Mouse (Mus musculus) gastrocnemius, adult 8-10 months (tissue): ENCODE results near the gene Igsf9. TPM values are rescaled to one million over a fixed set of nuclear protein-coding genes. Genes with fewer than 3 reads are reported as not detected.

Experiments
- DNase-seq, 2 experiments: peaks; one replicate each; pipeline ENCODE4 v3.0.0; 2022; ENCODE audit warnings: low spot score in 2 of 2
- total RNA-seq, 4 experiments: library from RNA; stranded (reverse); gene quantifications; 2 replicates each; pipeline ENCODE4 v1.2.4; 2022

The Igsf9 gene
- total RNA-seq, 4 experiments from 2014 or later = 0.20 TPM; not detected in 3

DNA sequence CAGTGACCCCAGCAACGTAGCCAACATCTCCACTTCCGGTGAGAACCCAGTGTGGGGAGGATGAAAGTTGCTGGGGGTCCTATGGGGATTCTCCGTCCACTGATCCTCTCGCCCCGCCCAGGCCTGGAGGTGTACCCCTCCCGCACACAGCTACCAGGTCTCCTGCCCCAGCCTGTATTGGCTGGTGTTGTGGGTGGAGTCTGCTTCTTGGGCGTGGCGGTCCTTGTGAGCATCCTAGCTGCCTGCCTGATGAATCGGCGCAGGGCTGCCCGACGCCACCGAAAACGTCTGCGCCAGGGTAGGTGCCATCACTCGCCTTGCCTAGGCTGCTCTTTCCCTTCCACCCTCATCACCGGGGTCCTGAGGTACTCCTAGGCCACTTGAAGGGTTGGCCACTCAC is 14.4 kb downstream of the Igsf9 start:
- no peak for DNase-seq

DNA sequence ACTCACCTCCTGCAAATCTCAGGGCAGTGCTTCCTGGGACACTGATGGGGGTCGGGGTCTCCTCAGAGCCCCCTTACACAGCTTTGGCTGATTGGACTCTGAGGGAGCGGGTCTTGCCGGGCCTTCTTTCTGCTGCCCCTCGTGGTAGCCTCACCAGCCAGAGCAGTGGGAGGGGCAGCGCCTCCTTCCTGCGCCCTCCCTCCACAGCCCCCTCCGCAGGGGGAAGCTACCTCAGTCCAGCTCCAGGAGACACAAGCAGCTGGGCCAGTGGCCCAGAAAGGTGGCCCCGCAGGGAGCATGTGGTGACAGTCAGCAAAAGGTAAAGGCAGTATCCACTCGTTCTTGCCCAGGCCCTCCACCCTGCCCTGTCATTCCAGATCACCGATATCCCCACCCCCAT is 15.8 kb downstream of the Igsf9 start:
- DNase-seq = no peak

- DNase-seq = peak; percentile 74 to 76
These were observed 18.3 kb downstream of the Igsf9 start, which contains the start of gene Tagln2 for GRCm38 (mm10) chr1:172499765-172500441. TSS of gene Tagln2 (plus strand) at chr1:172500047.

DNA sequence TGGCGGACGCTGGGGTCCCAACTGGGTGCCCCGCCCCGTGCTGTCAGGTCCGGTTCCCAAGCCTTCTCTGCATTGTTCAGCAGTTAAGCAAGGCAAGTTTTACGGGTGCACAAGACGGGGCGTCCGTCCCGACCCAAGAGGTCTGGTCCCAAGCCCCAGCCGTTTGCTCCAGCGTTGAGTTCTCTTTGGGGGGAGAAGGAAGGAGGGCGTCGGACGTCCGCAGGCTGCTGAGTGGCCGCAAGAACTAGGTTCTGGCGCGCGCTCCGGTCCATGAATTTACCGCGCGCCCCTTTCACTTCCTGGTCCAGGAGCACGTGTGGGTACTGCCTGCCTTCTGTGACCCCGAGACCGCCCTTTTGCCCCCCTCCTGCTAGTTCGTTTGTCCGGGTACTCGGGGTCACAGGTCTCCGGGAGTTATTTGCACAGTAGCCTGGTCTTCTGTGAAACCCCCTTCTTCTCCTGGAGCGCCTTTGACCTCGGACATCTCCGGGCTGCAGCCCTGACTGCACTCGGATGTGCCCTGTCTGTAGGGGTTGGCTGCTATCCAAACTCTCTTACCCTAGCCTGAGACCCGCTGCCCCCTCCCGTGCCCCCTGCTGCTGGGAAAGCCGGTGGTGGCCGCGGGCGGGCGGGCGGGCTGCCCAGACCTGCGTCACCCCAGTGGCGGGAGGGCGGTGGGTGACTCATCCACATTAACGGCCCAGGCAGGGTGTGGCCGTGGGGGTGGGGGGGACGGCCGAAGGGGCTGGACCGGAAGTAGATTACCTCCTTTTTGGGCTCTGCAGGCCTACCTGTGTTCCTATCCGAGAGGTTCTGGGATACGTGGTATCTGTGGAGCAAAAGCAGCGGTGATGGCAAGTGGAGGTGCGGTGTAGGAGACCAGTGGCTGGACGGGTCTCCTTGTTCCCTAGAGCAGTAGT is 19.1 kb downstream of the Igsf9 start:
- peak; percentile 40 for DNase-seq

- peak; percentile 45 to 60 for DNase-seq
These were observed 20.0 kb downstream of the Igsf9 start for GRCm38 (mm10) chr1:172501371-172502144.

- DNase-seq = no peak
These were observed 20.8 kb downstream of the Igsf9 start for GRCm38 (mm10) chr1:172502145-172503110.

- no peak for DNase-seq
These were observed 21.8 kb downstream of the Igsf9 start for GRCm38 (mm10) chr1:172503111-172503997.

- no peak for DNase-seq
These were observed 23.2 kb downstream of the Igsf9 start for GRCm38 (mm10) chr1:172504756-172505155.

DNA sequence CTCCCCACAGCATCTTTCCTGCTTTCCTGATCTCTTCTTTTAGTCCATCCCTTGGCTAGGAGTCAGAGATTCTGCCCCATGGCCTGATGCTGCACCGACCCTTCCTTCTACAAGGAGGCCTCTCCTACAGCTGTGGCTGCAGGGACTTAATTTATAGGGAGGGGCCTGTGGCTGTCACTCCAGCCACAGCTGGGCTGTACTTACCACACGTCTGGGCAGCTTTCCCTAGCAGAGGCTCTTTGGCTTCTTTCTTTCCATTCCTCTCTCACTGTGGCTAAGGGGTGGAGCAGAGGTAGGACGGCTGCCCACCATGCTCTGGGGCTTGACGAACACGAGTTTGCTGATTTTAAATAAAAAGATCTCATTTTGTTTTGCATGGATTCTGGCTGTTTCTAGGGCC is 25.4 kb downstream of the Igsf9 start:
- no peak for DNase-seq

DNA sequence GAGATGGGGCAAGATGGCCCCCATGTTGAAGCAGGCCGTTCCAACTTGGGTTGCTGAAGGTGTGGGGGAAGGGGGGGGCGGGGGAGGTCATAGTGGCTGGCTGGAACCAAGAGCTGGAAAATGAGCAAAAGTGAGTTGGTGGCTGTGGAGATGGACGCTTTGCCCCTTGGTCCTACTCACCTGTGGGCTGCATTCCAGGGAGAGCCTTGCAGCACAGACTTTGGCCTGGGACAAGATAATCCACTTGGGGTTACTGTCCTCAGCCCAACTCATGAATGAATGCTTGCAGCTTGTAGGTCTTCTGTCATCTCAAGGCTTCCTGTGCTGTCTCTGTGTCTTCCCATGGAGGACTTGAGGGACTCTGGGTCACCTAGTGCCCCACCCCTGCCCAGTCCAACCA is 26.1 kb downstream of the Igsf9 start:
- DNase-seq = no peak

DNA sequence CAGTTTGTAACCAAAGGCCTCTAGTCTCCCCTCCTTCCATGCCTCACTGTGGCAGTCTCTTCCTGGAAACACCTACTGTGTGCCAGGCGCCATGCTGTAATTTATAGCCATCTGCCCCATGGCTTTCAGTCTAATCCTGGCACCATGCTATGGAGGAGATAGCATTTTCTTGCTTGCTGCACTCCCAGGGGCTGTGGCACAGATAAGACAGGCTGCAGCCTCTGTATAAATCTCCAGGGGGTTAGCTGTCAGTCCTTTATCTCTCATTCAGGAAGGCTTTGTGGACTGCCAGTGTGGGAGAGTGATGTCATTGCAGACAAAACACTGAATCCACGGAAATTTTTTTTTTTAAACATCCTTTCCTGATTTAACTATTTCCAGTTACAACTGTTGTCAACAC is 26.6 kb downstream of the Igsf9 start:
- DNase-seq = no peak

GRCm38 (mm10) chr1:172509235-172509634 is 27.6 kb downstream of the Igsf9 start:
- DNase-seq = no peak

DNA sequence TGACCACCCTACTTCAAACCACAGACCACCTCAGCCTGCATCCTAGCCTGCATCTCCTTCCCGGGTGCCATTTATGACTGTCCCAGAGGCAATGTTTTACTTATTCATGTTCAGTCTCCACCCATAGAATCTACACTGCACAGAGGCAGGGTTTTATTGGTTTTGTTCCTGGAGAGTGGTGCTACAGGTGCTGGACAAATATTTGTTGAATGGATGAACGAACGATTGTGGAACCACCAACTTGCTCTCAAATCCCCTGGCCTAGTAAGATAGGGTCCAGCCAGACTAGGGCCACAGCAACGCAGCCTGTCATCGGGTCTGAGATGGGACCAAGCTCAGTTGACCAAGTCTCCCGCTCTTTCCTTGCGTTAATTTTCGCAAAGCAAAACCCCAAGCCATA is 28.4 kb downstream of the Igsf9 start:
- DNase-seq = no peak

- no peak for DNase-seq
These were observed 28.9 kb downstream of the Igsf9 start for GRCm38 (mm10) chr1:172510421-172510972.

GRCm38 (mm10) chr1:172512962-172513361 is 31.4 kb downstream of the Igsf9 start:
- peak; percentile 27 to 44 for DNase-seq

- no peak for DNase-seq
These were observed 32.1 kb downstream of the Igsf9 start for GRCm38 (mm10) chr1:172513525-172514212.

GRCm38 (mm10) chr1:172514213-172514529 is 32.6 kb downstream of the Igsf9 start:
- no peak for DNase-seq

- no peak for DNase-seq
These were observed 33.1 kb downstream of the Igsf9 start for GRCm38 (mm10) chr1:172514551-172515268.
